Mouse (Mus musculus): ENCODE measurements around the gene Aar2.

DNA sequence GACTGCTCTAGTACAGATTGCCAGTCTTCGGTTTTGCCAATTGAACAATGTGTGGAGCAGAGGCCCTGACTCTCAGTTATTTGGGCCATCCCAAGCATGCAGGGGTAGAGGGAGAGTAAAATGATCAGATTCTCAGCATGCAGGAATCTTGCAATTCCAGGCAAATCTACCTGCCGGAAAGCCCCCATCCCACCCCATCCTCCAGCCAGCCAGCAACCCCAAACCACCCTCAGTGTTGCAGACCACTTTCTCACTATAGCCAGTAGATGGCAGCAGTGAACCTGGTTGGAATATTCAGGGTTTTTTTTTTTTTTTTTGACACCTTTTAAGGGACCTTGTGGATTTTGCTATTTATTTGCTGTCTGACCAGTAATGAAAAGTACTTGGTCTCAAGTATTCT lies 17.7 kb upstream of the Aar2 start:
- TF ChIP-seq CTCF (IDR thresholded peaks at IDR 0.05; ENCODE audit: extremely low read depth, insufficient read length, insufficient replicate concordance, low read depth, low read length) (peak; percentile 68; the same call in 1 of the 2 replicates), POLR2A (IDR thresholded peaks at IDR 0.05; ENCODE audit: low read depth, low read length) (no peak)

Measured in small intestine, adult 2 months (tissue).